Mouse (Mus musculus): ENCODE results near the gene Gnao1. TPM values are rescaled to one million over a fixed set of nuclear protein-coding genes. Genes with fewer than 3 reads are reported as not detected.
A peak's percentile ranks its signal among the peaks of the same experiment; 100 is the strongest.

Gene Gnao1
- polyA plus RNA-seq, 1 experiment from 2014 or later, result 3.7 TPM

DNA sequence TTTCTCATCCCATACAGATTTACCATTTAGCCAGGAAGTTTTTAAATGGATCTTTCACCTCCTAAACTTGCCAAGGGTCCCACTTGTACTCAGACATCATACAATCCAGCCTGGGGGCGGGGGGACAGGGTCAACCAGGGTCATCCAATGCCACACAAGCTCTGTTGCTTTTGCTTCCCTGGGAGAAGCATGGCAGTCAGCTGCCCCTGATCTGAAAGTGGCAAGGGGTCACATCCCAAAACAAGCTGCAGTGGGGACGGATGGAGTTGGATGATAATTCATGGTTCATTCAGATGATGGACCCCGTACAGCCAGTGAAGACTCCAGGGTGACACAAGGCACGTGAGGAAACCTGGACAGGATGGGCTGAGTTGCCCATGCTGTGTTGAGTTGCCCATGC lies 74.0 kb downstream of the Gnao1 start:
- H3K4me1 ChIP-seq (replicated peaks; ENCODE audit: control insufficient read depth, insufficient read depth, low read length), result no peaks in the 10 kb centered on the region
- H3K4me2 ChIP-seq (ENCODE audit: low read depth, low read length), result no peak overlapping the region
- no peak overlapping the region for H3K4me3 ChIP-seq (ENCODE audit: low read length)
- no peak for ATAC-seq (ENCODE audit: low read depth)
- no peaks in the 10 kb centered on the region for H3K9me3 ChIP-seq (ENCODE audit: control insufficient read depth, low read length)
- no peak overlapping the region for H3K27ac ChIP-seq (ENCODE audit: low read length)
- no peaks in the 10 kb centered on the region for H3K36me3 ChIP-seq (ENCODE audit: control insufficient read depth, insufficient read depth, low read length)
- 76% methylated on average over 4 of the region's 4 CpGs for WGBS
- no peak overlapping the region for H3K9ac ChIP-seq (ENCODE audit: low read length)
- H3K27me3 ChIP-seq (ENCODE audit: control insufficient read depth, insufficient read depth, low read depth, low read length), result no peaks in the 10 kb centered on the region

DNA sequence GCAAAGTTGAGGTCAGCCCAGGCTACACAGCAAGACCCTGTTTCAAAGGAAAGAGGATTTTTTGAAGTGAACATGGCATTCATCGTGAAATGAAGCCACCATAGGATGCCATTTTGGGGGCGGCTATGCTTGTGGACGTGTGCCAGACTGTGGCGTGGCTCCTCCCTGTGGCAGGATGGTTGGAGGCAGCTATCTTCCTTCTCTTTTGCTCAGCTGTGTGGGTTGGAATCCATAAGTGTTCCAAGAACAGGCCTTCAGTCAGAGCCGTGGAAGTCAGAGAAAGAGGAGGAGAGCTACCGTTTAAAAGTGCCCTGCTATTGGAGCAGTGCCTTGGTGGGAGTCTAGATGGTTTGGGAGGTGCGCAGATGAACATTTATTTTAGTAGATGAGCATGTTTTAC lies 74.5 kb downstream of the Gnao1 start:
- 82% methylated on average over 7 of the region's 7 CpGs for WGBS
- Histone ChIP-seq H3K9ac (ENCODE audit: low read length) (no peak overlapping the region), H3K4me2 (ENCODE audit: low read depth, low read length) (no peak overlapping the region), H3K4me3 (ENCODE audit: low read length) (no peak overlapping the region), H3K27me3 (ENCODE audit: control insufficient read depth, insufficient read depth, low read depth, low read length) (no peaks in the 10 kb centered on the region), H3K4me1 (replicated peaks; ENCODE audit: control insufficient read depth, insufficient read depth, low read length) (no peaks in the 10 kb centered on the region), H3K27ac (ENCODE audit: low read length) (no peak overlapping the region), H3K9me3 (ENCODE audit: control insufficient read depth, low read length) (no peaks in the 10 kb centered on the region), H3K36me3 (ENCODE audit: control insufficient read depth, insufficient read depth, low read length) (no peaks in the 10 kb centered on the region)
- ATAC-seq (ENCODE audit: low read depth), result no peak

DNA sequence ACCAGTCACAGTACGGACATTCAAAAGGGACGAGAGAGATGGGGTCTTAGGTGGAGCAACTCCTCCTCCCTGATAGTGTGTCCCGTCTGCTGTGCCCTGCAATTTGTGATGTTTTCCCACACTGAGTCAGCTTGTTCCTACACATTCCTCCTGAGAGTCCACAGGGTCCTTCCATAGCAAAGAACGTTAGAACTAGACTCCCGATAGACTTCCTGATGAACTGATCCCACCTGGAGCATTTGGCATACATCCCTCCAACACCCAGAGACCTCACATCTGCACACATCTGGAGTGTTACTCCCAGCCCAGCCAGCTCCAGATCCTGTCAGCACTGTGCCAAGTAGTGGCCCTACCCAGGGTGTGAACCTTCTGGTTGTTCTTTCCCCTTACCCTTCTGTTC lies 76.4 kb downstream of the Gnao1 start:
- H3K4me3 ChIP-seq (ENCODE audit: low read length), result no peak overlapping the region
- ATAC-seq (ENCODE audit: low read depth), result no peak
- no peaks in the 10 kb centered on the region for H3K4me1 ChIP-seq (replicated peaks; ENCODE audit: control insufficient read depth, insufficient read depth, low read length)
- H3K27me3 ChIP-seq (ENCODE audit: control insufficient read depth, insufficient read depth, low read depth, low read length), result no peaks in the 10 kb centered on the region
- no peak overlapping the region for H3K27ac ChIP-seq (ENCODE audit: low read length)
- H3K9ac ChIP-seq (ENCODE audit: low read length), result no peak overlapping the region
- 64% methylated on average over 5 of the region's 5 CpGs for WGBS
- no peak overlapping the region for H3K4me2 ChIP-seq (ENCODE audit: low read depth, low read length)
- H3K36me3 ChIP-seq (ENCODE audit: control insufficient read depth, insufficient read depth, low read length), result no peaks in the 10 kb centered on the region
- H3K9me3 ChIP-seq (ENCODE audit: control insufficient read depth, low read length), result no peaks in the 10 kb centered on the region

DNA sequence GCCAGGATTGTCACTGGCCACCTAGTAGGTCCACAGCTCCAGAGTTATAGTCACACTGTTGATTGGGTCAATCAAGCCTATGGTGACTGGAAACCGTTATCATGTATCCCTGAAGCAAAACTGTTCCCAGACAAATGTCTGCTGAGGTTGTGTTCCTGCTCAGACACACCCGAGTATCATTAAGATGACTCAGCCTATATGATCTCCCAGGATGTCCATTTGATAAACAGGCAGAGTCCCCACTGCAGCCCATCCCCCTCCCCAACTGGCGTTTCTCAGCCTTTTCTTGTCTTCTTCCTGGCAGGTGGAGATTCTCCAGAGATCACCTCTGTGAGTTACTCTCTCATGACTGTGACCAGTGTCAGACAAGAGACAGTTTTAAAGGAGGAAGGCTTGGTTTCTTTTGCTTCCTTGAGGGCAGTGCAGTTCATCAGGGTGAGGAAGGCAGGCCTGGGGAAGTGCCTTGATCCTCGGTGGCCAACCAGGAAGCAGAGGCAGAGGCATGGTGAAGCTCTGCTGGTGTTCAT lies 78.4 kb downstream of the Gnao1 start:
- Histone ChIP-seq H3K9ac (ENCODE audit: low read length) (no peak overlapping the region), H3K4me1 (replicated peaks; ENCODE audit: control insufficient read depth, insufficient read depth, low read length) (no peaks in the 10 kb centered on the region), H3K4me3 (ENCODE audit: low read length) (no peak overlapping the region), H3K27ac (ENCODE audit: low read length) (no peak overlapping the region), H3K36me3 (ENCODE audit: control insufficient read depth, insufficient read depth, low read length) (no peaks in the 10 kb centered on the region), H3K27me3 (ENCODE audit: control insufficient read depth, insufficient read depth, low read depth, low read length) (no peaks in the 10 kb centered on the region), H3K9me3 (ENCODE audit: control insufficient read depth, low read length) (no peaks in the 10 kb centered on the region), H3K4me2 (ENCODE audit: low read depth, low read length) (no peak overlapping the region)
- ATAC-seq (ENCODE audit: low read depth), result no peak
- WGBS, result 47% methylated on average over 4 of the region's 4 CpGs

DNA sequence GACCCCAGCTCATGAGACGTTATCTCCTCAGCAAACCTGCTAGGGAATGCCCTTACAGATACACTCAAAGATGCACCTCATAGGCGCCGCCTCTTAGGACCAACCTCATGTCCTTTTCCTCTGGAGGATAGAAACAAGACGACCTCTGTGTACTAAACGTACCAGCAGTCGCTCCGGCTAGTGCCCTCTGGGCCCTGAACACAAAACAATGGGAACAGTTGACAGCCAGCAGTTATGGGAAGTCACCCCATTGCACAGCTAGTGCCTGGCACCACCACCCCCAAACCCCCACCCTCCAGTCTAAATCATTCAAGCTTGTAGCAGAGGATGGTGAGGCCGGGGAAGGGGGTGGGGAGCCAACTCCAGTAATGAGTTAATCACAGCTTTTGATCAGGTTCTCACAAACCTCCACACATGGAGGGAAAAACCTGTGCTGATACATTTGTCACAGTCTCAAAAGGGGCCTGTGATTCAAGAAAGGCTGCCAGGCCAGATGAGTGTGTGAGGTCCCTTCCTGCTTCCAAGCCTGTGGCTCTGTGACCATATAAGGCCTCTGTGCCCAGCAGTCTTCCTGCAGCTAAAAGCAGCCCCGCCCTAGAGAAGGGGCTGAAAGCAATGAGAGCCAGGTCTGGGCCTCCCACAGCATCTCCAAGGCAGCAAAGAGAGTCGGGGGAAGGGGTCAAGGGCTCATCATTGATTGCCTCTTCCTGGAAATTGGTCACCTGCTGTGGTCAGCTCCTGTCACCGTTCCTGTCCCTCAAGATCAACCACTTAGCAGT lies 79.1 kb downstream of the Gnao1 start:
- Histone ChIP-seq H3K36me3 (ENCODE audit: control insufficient read depth, insufficient read depth, low read length) (no peaks in the 10 kb centered on the region), H3K4me2 (ENCODE audit: low read depth, low read length) (no peak overlapping the region), H3K27me3 (ENCODE audit: control insufficient read depth, insufficient read depth, low read depth, low read length) (no peaks in the 10 kb centered on the region), H3K4me1 (replicated peaks; ENCODE audit: control insufficient read depth, insufficient read depth, low read length) (no peaks in the 10 kb centered on the region), H3K27ac (ENCODE audit: low read length) (no peak overlapping the region), H3K4me3 (ENCODE audit: low read length) (no peak overlapping the region), H3K9me3 (ENCODE audit: control insufficient read depth, low read length) (no peaks in the 10 kb centered on the region), H3K9ac (ENCODE audit: low read length) (no peak overlapping the region)
- ATAC-seq (ENCODE audit: low read depth), result peak; percentile 62
- 53% methylated on average over 11 of the region's 11 CpGs for whole genome bisulfite sequencing

DNA sequence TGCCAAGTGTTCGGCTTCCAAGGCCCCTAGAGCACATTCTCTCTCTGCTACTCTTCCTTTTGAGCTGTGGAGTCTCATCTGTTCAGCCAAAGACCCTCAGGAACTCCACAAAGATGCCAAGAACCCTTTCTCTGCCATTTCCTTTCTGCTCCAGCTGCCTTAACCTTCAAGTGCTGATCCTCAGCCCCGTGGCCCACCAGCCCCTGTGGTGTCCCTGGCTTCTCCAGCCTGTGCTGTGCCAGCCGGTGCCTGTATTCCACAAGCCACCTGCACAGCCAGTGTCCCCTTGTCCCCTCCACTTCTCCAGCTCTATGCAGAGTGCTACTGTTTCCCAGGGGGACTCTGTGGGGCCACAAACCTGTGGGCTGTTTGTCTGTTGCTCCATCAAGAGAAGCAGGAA lies 83.8 kb downstream of the Gnao1 start:
- no peak overlapping the region for H3K4me3 ChIP-seq (ENCODE audit: low read length)
- H3K4me2 ChIP-seq (ENCODE audit: low read depth, low read length), result no peak overlapping the region
- H3K9ac ChIP-seq (ENCODE audit: low read length), result no peak overlapping the region
- 64% methylated on average over 3 of the region's 3 CpGs for WGBS
- no peaks in the 10 kb centered on the region; the same call in 1 of the 2 replicates for H3K27me3 ChIP-seq (ENCODE audit: control insufficient read depth, insufficient read depth, low read depth, low read length)
- H3K36me3 ChIP-seq (ENCODE audit: control insufficient read depth, insufficient read depth, low read length), result no peaks in the 10 kb centered on the region
- H3K4me1 ChIP-seq (replicated peaks; ENCODE audit: control insufficient read depth, insufficient read depth, low read length), result no peaks in the 10 kb centered on the region
- no peak overlapping the region for H3K27ac ChIP-seq (ENCODE audit: low read length)
- no peaks in the 10 kb centered on the region for H3K9me3 ChIP-seq (ENCODE audit: control insufficient read depth, low read length)
- no peak for ATAC-seq (ENCODE audit: low read depth)

DNA sequence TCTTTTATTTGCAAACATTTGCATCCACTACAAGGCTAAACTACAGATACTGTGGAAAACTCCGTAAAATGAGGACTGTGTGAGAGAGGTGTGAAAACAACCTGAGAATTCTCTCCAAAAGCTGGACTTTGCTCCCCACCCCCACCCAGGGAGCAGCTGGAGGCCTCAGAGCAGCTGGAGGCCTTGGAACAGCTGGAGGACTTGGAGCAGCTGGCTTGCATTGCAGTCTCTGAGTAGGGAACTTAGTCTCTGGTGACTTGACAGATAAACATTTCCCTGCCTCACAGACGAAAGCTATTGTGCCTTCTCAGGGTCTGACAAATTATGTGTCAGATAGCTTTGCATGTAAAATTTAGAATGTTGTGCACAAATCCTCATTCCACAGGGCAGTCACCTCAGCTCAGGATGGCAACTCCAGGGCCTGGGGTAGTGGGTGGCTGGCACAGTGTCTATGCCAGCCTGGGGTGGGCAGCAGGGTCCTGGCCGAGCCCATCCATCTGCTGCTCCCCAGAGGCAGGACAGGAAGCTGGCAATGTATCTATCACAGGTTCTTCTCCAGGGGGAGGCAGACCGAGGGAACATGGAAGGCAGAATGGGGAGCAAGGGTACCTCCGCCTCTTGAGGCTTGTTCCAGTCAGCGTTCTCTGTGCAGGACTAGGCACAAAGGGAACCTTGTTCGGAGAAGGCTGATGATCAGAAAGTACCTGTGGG lies 87.2 kb downstream of the Gnao1 start:
- Histone ChIP-seq H3K9me3 (ENCODE audit: control insufficient read depth, low read length) (no peaks in the 10 kb centered on the region), H3K36me3 (ENCODE audit: control insufficient read depth, insufficient read depth, low read length) (no peaks in the 10 kb centered on the region), H3K27me3 (ENCODE audit: control insufficient read depth, insufficient read depth, low read depth, low read length) (no peaks in the 10 kb centered on the region; the same call in 1 of the 2 replicates), H3K4me1 (replicated peaks; ENCODE audit: control insufficient read depth, insufficient read depth, low read length) (no peaks in the 10 kb centered on the region), H3K4me2 (ENCODE audit: low read depth, low read length) (no peak overlapping the region), H3K9ac (ENCODE audit: low read length) (no peak overlapping the region), H3K4me3 (ENCODE audit: low read length) (no peak overlapping the region), H3K27ac (ENCODE audit: low read length) (no peak overlapping the region)
- WGBS, result 67% methylated on average over 7 of the region's 7 CpGs
- ATAC-seq (ENCODE audit: low read depth), result peak; percentile 49; the same call in 1 of the 2 replicates

DNA sequence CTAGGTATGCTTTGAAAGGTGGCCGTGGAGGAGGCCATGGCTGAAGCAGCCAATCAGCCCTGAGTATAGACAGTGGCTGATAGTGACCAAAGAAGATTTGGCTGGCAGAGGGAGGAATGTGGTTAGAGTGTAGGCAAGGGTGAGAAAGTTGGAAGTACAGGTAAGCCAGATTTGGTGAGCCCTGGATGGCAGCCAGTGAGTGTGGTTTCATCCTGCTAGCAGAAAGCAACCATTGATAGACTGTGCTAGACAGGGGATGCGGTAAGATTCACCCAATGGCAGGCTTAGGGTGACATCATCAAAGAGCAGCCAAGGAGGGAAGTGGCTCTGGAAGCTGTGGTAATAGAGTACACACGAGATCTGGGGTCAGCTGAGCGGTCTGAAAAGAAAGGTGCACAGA lies 88.8 kb downstream of the Gnao1 start:
- WGBS, result 77% methylated on average over 4 of the region's 4 CpGs
- no peak overlapping the region for H3K27ac ChIP-seq (ENCODE audit: low read length)
- no peak overlapping the region for H3K4me2 ChIP-seq (ENCODE audit: low read depth, low read length)
- H3K27me3 ChIP-seq (ENCODE audit: control insufficient read depth, insufficient read depth, low read depth, low read length), result no peaks in the 10 kb centered on the region; the same call in 1 of the 2 replicates
- H3K9me3 ChIP-seq (ENCODE audit: control insufficient read depth, low read length), result no peaks in the 10 kb centered on the region
- H3K4me1 ChIP-seq (replicated peaks; ENCODE audit: control insufficient read depth, insufficient read depth, low read length), result no peaks in the 10 kb centered on the region
- no peak overlapping the region for H3K9ac ChIP-seq (ENCODE audit: low read length)
- no peaks in the 10 kb centered on the region for H3K36me3 ChIP-seq (ENCODE audit: control insufficient read depth, insufficient read depth, low read length)
- H3K4me3 ChIP-seq (ENCODE audit: low read length), result no peak overlapping the region
- ATAC-seq (ENCODE audit: low read depth), result no peak

DNA sequence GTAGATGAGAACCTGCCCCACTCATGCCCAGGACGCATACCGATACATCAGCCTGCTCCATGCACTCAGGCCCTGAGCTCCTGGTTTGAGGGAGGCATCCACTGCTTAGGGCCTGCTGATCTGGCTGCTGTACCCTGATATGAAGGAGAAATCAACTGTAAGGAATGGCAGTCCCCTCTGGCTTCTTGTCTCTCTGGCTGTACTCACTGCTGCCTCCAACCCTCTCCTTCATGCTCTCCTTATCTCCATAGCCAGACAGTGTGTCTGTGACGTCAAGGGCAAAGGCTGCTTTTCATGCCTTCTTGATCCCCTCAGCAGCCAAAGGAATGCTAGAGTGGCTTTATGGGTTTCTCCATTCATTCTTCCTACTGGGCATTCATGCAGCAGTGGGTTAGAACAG lies 92.3 kb downstream of the Gnao1 start:
- Histone ChIP-seq H3K27me3 (ENCODE audit: control insufficient read depth, insufficient read depth, low read depth, low read length) (no peaks in the 10 kb centered on the region; the same call in 1 of the 2 replicates), H3K9me3 (ENCODE audit: control insufficient read depth, low read length) (no peaks in the 10 kb centered on the region), H3K9ac (ENCODE audit: low read length) (no peak overlapping the region), H3K4me3 (ENCODE audit: low read length) (no peak overlapping the region), H3K4me2 (ENCODE audit: low read depth, low read length) (no peak overlapping the region), H3K36me3 (ENCODE audit: control insufficient read depth, insufficient read depth, low read length) (no peaks in the 10 kb centered on the region), H3K4me1 (replicated peaks; ENCODE audit: control insufficient read depth, insufficient read depth, low read length) (no peaks in the 10 kb centered on the region), H3K27ac (ENCODE audit: low read length) (no peak overlapping the region)
- WGBS, result 72% methylated on average over 3 of the region's 3 CpGs
- ATAC-seq (ENCODE audit: low read depth), result no peak
